Mouse (Mus musculus) thymus, adult 18-20 months (tissue): Measurements from ENCODE around the gene Hes2.

Experiments
- DNase-seq, 2 experiments: peaks; one replicate each; pipeline ENCODE4 v3.0.0; 2022; ENCODE audit warnings: mixed read lengths in 2 of 2

Gene Hes2

GRCm38 (mm10) chr4:152186205-152187082, 27.8 kb downstream of the Hes2 start:
- DNase-seq = no peak

GRCm38 (mm10) chr4:152187142-152187541, 28.5 kb downstream of the Hes2 start:
- DNase-seq = no peak

DNA sequence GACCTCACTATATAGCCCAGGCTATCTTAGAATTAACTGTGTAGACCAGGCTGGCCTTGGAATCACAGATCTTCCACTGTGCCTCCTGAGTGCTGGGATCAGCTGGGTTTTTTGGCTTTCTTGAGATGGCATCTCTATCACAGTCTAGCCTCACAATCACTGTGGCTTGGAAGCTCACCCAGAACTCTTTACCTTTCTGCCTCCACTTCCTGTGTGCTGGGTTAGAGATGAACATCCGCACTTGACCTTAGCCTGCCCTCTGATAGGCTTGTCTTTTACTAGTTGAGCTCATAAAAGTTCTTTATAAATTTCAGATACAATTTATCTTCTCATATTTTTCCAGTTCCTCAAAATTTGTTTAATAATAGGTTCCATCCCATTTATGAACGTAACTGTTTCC, 30.0 kb downstream of the Hes2 start:
- no peak for DNase-seq

GRCm38 (mm10) chr4:152189071-152189470, 30.4 kb downstream of the Hes2 start:
- DNase-seq = no peak

DNA sequence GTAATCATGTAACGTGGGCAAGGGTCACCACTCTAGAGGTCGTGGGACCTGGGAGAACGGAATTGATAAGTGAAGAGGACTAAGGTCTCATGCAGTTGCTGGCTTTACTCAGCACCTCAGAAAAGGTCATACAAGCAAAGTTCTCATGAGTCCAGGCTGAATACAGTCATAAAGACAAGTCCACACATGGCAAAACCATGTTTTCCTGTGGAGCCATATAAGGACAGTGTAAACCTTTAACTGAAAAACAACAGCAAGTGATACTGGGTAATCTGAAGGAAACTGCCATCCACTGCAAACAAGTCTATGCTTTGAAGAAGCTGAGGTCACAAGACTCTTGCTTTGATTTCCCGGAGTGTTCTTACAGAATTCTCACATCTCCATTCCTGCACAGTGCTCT, 31.0 kb downstream of the Hes2 start:
- no peak for DNase-seq

DNA sequence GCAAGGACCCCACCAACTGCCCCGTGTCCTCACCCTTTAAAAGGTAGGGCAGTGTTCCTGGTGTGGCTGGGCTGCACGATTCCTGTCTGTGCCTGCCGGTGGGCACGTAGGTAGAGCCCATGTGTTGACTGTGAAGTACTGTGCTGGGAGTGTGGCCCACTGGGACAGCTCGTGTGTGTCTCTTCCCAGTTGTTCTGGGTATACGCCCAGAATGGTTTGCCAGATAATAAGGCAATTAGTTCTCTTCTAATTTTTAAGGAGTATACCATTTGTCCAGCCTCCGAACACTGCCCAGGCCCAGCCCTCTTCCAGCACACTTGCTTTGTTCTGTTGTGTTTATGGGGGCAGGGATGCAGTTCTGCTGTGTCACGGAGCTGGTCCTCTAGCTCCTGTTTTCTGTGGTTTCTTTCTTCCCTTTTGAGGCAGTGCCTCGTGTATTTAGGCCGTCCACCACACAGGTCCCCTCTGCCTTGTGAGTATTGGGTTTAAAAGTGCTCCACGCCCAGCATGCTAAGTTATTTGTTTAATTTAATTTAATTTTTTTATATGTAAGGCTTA, 31.5 kb downstream of the Hes2 start:
- no peak for DNase-seq

DNA sequence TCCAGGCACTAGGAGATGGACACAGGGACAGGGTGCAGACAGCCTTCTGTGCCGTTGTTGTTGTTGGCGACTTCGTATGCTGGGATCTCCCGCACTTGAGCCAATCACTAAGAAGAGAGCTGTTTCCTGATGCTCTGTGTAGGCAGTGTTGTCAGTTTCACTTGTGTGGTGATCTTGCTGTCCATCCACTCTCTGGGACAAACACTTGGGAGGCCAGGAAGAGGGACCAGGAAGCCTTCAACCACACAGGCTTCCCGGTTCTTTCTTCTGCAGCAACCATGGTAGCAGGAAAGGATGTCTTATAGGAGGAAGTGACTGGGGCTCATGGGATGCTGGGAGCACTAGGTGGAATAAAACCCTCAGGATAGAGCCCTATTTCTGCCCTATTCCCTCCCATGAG, 32.0 kb downstream of the Hes2 start:
- no peak for DNase-seq

- no peak for DNase-seq
These were observed 33.9 kb downstream of the Hes2 start for GRCm38 (mm10) chr4:152192569-152192968.

- DNase-seq = no peak
These were observed 36.0 kb downstream of the Hes2 start for GRCm38 (mm10) chr4:152194476-152195175.

DNA sequence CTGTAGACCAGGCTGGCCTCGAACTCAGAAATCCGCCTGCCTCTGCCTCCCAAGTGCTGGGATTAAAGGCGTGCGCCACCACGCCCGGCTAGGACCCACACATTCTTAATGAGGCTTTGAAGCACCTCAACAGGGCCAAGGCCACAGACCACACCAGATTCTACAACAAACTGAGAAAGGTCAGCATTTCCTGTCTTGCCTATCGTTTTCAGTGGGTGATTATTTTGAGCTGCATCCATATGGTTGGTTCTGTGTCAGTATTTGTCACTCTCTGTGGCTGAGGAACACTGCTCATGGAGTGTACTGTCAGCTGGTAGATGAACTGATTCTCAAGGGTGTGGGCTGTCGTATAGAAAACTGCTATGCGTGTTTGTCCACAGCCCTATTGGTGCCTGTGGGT, 37.6 kb downstream of the Hes2 start:
- no peak for DNase-seq

DNA sequence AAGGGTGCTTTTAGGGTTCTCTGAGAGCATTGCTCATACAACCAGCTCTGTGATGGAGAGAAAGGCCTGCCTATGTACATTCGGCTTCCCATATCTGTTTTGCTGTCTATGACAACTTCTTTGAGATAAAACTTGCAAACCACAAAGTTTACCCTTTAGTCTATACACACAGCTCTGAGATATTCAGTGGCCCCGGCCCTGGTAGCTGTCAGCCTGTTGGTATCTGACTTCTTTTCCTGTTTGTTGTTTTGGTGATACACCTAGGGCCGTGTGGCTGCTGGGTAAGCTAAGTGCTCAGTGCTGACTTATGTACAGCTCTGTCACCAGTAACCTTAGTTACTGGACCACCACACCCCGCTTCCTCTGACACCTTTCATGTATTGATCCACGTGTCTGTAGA, 38.9 kb downstream of the Hes2 start:
- no peak for DNase-seq

DNA sequence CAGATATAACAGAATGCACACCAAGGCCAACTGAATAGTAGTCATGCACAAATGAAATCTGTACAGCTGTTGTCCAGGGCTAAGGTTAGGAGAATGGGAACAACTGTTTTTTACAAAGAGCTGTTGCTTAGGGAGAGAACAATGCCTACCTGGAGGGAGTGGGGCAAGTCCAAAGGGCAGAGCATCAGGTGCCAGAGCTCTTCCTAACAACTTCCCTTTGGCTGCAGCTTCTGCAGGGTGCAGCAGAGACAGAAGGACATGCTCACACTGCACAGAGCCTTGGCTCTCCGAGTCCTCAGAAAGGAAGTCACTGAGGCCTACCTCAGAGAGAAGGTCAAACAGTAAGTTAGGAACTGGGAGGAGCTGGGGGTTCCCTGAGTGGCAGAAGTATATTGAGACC, 41.0 kb downstream of the Hes2 start:
- no peak for DNase-seq

DNA sequence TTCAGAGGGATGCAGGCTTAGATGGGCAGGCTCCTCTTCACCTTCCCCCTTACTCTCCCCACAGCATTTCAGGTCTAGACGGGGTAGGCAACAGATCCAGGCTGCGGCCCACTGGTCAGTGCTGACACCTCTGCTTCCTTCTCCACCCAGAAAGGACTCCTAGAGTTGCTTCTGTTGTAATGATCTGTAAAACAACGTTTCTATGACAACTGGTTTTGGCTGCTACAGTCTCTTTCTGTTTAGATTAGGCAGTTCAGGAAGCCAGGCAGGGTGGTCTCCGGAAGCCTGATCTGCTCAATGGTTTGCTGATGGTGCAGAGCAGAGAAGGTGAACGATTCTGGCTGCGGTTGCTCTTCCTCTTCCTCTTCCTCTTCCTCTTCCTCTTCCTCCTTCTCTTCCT, 42.8 kb downstream of the Hes2 start:
- no peak for DNase-seq

- no peak for DNase-seq
These were observed 43.8 kb downstream of the Hes2 start for GRCm38 (mm10) chr4:152202418-152202817.

GRCm38 (mm10) chr4:152202905-152203304, 44.2 kb downstream of the Hes2 start:
- no peak for DNase-seq

- no peak for DNase-seq
These were observed 46.0 kb downstream of the Hes2 start for GRCm38 (mm10) chr4:152204663-152205062.

- no peak for DNase-seq
These were observed 47.5 kb downstream of the Hes2 start for GRCm38 (mm10) chr4:152206199-152206598.

DNA sequence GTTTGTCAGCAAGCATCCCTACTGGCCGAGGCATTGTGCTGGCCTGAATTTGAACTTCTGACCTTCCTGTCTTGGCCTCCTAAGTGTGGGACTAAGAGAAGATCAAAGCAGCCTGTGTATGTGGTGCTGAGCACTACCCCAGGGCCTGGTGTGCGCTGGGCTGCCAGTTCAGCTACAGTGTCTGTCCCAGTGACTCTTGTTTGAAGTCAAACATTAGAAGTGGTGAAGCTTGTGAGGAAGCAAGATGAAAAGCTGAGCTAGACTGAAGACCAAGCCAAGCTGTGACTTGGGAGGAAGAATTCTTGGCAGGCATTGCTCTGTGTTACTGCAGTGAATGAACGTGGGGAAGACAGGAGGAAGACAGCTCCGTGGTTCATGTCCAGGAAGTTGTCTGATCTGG, 51.0 kb downstream of the Hes2 start:
- no peak for DNase-seq
